Mouse (Mus musculus) forebrain, embryonic 15.5 days (tissue): ENCODE measurements at regions not wholly inside any gene's neighbourhood (a gene's known extent, or its start where the extent isn't known, plus 50 kb on each side); places are given as distances from the start of the nearest gene placed in this dataset. TPM values are rescaled to one million over a fixed set of nuclear protein-coding genes. Genes with fewer than 3 reads are reported as not detected.

Source experiments
- ATAC-seq: fragments of 200-750 bp; cut with Nextera tagmentation; replicated peaks from 2 replicates; pipeline ENCODE4 v1.8.0; 2017; ENCODE audit warnings: mild to moderate bottlenecking, moderate TSS enrichment, moderate library complexity
- H3K27ac ChIP-seq: fragments of 300-500 bp; sonication (generic); replicated peaks from 2 replicates; pipeline ENCODE4 v1.5.1; 2015; ENCODE audit warnings: mild to moderate bottlenecking, inconsistent platforms
- H3K27me3 ChIP-seq: fragments of 300-500 bp; sonication (generic); 2 replicates; pipeline ENCODE4 v1.6.1; 2015; ENCODE audit warnings: inconsistent platforms
- H3K36me3 ChIP-seq: fragments of 300-500 bp; sonication (generic); 2 replicates; pipeline ENCODE4 v1.6.1; 2015; ENCODE audit warnings: mild to moderate bottlenecking, inconsistent platforms
- H3K4me1 ChIP-seq: fragments of 300-500 bp; sonication (generic); 2 replicates; pipeline ENCODE4 v1.6.1; 2015; ENCODE audit warnings: inconsistent platforms
- H3K4me2 ChIP-seq: fragments of 300-500 bp; sonication (generic); replicated peaks from 2 replicates; pipeline ENCODE4 v1.6.1; 2015; ENCODE audit warnings: mild to moderate bottlenecking, inconsistent platforms
- H3K4me3 ChIP-seq: fragments of 300-500 bp; sonication (generic); 2 replicates; pipeline ENCODE4 v1.5.1; 2015; ENCODE audit warnings: mild to moderate bottlenecking, inconsistent platforms
- H3K9ac ChIP-seq: fragments of 300-500 bp; sonication (generic); replicated peaks from 2 replicates; pipeline ENCODE4 v1.6.1; 2015; ENCODE audit warnings: mild to moderate bottlenecking, inconsistent platforms
- H3K9me3 ChIP-seq: fragments of 300-500 bp; sonication (generic); 2 replicates; pipeline ENCODE4 v1.6.1; 2016; ENCODE audit warnings: inconsistent platforms
- WGBS: fragments of 180-500 bp; shearing (Covaris S2); methylation state at CpG from one replicate; pipeline ENCODE4 v1.1.7; 2015; ENCODE audit warnings: mixed read lengths; 5-methylcytosine and 5-hydroxymethylcytosine counted together
- microRNA-seq: library from miRNA; unstranded; fragments of <30 nt; microRNA quantifications from one replicate; pipeline ENCODE4, GENCODE M21; 2016

DNA sequence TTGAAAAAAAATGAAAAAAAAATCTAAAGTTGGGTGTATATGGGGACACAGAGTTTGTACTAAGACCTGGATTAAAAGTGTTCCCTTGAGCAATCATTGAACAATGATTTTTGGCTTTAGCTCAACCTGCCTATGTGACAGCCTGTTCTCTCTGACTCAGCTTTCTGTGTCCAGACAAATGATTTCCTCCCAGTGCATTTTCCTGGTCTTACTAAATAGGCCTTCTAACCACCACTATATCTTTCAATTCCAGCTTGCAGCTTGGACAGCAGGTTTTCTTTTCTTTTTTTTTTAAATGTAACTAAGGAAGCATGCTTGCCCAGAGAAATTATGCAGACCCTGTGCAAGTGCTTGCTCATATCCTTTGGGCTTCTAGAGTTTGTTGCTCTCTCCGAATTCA is 850.2 kb downstream of the Tlr4 start:
- Histone ChIP-seq H3K27me3 (no peaks in the 10 kb centered on the region), H3K36me3 (no peaks in the 10 kb centered on the region), H3K4me3 (no peak overlapping the region), H3K27ac (no peak overlapping the region), H3K9me3 (no peaks in the 10 kb centered on the region), H3K4me2 (no peak overlapping the region), H3K9ac (no peak overlapping the region), H3K4me1 (no peaks in the 10 kb centered on the region)
- ATAC-seq, result no peak
- WGBS, result 76% methylated on average over 1 of the region's 1 CpGs

DNA sequence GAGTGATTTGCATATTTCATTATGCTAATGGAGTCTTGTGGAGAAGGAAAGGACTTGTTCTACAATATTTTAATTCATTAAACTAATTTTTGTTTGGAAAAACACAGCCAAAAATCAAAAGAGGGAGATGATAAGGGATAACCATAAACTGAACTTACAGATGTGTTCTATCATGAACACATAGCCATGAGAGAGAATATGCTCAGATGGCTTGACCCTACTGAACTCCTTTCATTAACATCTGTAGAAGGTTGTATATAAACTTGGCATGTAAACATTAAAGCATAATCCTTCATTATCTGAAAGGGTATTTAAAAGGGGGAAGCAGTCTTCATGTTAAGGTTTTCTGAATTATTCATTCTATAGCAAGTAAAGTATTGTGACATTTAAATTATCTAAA is 871.1 kb downstream of the Tlr4 start:
- H3K4me2 ChIP-seq, result no peak overlapping the region
- H3K9me3 ChIP-seq, result no peaks in the 10 kb centered on the region
- H3K27me3 ChIP-seq, result no peaks in the 10 kb centered on the region
- H3K4me3 ChIP-seq, result no peak overlapping the region
- H3K4me1 ChIP-seq, result no peaks in the 10 kb centered on the region
- ATAC-seq, result no peak
- H3K27ac ChIP-seq, result no peak overlapping the region
- no peak overlapping the region for H3K9ac ChIP-seq
- H3K36me3 ChIP-seq, result no peaks in the 10 kb centered on the region

Small RNA genes in the stretch of these regions (microRNA-seq; reads per million reads assigned to microRNA genes)
- gene Gm44497, result not detected
